Mouse (Mus musculus) forebrain, embryonic 10.5 days (tissue): ENCODE measurements at regions not wholly inside any gene's neighbourhood (a gene's known extent, or its start where the extent isn't known, plus 50 kb on each side); places are given as distances from the start of the nearest gene placed in this dataset.

Source experiments
- DNase-seq: peaks from one replicate; pipeline ENCODE4 v3.0.0-alpha.2; 2017; ENCODE audit warnings: low spot score; ENCODE audit errors: extremely low spot score
- H3K27ac ChIP-seq: fragments of 300-500 bp; sonication (generic); 2 replicates; pipeline ENCODE4 v1.5.1; 2016; ENCODE audit warnings: mild to moderate bottlenecking
- H3K27me3 ChIP-seq: fragments of 300-500 bp; sonication (generic); 2 replicates; pipeline ENCODE4 v1.6.1; 2016; ENCODE audit warnings: mild to moderate bottlenecking; ENCODE audit not compliant: poor library complexity, severe bottlenecking
- H3K36me3 ChIP-seq: fragments of 300-500 bp; sonication (generic); replicated peaks from 2 replicates; pipeline ENCODE4 v1.6.1; 2016; ENCODE audit warnings: mild to moderate bottlenecking, moderate library complexity
- H3K4me1 ChIP-seq: fragments of 300-500 bp; sonication (generic); 2 replicates; pipeline ENCODE4 v1.6.1; 2016
- H3K4me3 ChIP-seq: fragments of 300-500 bp; sonication (generic); 2 replicates; pipeline ENCODE4 v1.5.1; 2016; ENCODE audit warnings: mild to moderate bottlenecking, moderate library complexity
- H3K9me3 ChIP-seq: fragments of 300-500 bp; sonication (generic); 2 replicates; pipeline ENCODE4 v1.6.1; 2016; ENCODE audit warnings: mild to moderate bottlenecking, moderate library complexity
- WGBS: fragments of 180-500 bp; shearing (Covaris S2); methylation state at CpG from one replicate; pipeline ENCODE4 v1.1.7; 2016; 5-methylcytosine and 5-hydroxymethylcytosine counted together

DNA sequence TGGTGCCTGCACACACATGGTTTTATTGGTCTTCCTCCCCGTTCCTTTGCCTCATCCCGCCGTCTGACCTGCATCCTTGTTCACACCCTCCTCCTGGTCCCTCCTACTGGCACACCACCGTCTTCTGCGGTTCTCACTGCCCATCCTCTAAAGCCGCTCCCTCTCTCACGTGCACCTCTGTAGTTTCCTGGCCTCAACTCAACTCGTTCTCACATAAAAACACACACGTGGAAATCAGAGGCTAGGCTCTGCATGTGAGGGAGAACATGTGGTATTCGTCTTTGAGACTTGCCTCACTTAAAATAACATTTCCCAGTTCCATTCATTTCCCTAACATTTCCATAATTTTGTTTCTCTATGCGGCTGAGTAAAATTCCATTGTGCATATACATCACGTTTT lies 69.5 kb downstream of the Aldh8a1 start:
- Histone ChIP-seq H3K27ac (no peak overlapping the region), H3K27me3 (no peaks in the 10 kb centered on the region), H3K36me3 (no peaks in the 10 kb centered on the region), H3K9me3 (no peaks in the 10 kb centered on the region), H3K4me3 (no peak overlapping the region), H3K4me1 (peaks cover 11% of the 10 kb centered on the region)
- WGBS, result 83% methylated on average over 12 of the region's 12 CpGs
- no peak for DNase-seq

- Histone ChIP-seq H3K27ac (no peak overlapping the region), H3K27me3 (no peaks in the 10 kb centered on the region), H3K4me3 (no peak overlapping the region), H3K36me3 (no peaks in the 10 kb centered on the region), H3K9me3 (no peaks in the 10 kb centered on the region), H3K4me1 (peaks cover 10% of the 10 kb centered on the region)
- DNase-seq, result no peak
- WGBS, result 87% methylated on average over 3 of the region's 3 CpGs
These were observed 71.0 kb downstream of the Aldh8a1 start for GRCm38 (mm10) chr10:21448132-21448531.

GRCm38 (mm10) chr10:21448942-21449341 lies 71.9 kb downstream of the Aldh8a1 start:
- WGBS, result 87% methylated on average over 5 of the region's 5 CpGs
- Histone ChIP-seq H3K27me3 (0 out of 2 replicates have a peak, but pooled peaks cover 3% of the 10 kb centered on the region), H3K4me3 (no peak overlapping the region), H3K27ac (no peak overlapping the region), H3K9me3 (no peaks in the 10 kb centered on the region), H3K36me3 (no peaks in the 10 kb centered on the region), H3K4me1 (peaks cover 2% of the 10 kb centered on the region)
- DNase-seq, result no peak

- no peak for DNase-seq
- 0 out of 2 replicates have a peak, but pooled peaks cover 6% of the 10 kb centered on the region for H3K27me3 ChIP-seq
These were observed 75.5 kb downstream of the Aldh8a1 start for GRCm38 (mm10) chr10:21452611-21453010.

DNA sequence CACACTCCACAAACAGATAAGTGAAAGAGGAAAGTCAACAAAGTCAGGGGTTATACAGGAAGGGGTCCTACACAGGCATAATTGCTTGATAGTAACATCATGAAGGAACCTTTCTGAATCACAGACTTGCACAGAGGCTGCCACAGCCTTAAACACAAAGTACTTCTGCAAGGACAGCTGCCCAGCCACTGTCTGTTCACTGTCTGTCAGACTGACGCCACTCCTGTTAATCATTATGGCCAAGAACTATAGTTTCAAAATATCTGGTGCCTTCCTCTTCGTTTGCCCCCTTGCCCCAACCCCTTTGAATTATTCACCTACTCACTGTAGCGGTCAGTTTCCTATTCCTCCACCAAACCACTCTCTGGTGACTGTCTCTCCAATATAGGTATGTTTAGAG lies 76.4 kb downstream of the Aldh8a1 start:
- Histone ChIP-seq H3K27ac (no peak overlapping the region), H3K9me3 (no peaks in the 10 kb centered on the region), H3K4me1 (peaks cover 28% of the 10 kb centered on the region), H3K36me3 (no peaks in the 10 kb centered on the region), H3K27me3 (0 out of 2 replicates have a peak, but pooled peaks cover 6% of the 10 kb centered on the region), H3K4me3 (no peak overlapping the region)
- DNase-seq, result no peak
- WGBS, result 90% methylated on average over 3 of the region's 3 CpGs

More at GRCm38 (mm10) chr10:21452611-21453010, 75.5 kb downstream of the Aldh8a1 start:
- Histone ChIP-seq H3K9me3 (no peaks in the 10 kb centered on the region), H3K36me3 (no peaks in the 10 kb centered on the region), H3K27ac (no peak overlapping the region), H3K4me3 (no peak overlapping the region), H3K4me1 (peaks cover 28% of the 10 kb centered on the region)
- 96% methylated on average over 2 of the region's 2 CpGs for WGBS

DNA sequence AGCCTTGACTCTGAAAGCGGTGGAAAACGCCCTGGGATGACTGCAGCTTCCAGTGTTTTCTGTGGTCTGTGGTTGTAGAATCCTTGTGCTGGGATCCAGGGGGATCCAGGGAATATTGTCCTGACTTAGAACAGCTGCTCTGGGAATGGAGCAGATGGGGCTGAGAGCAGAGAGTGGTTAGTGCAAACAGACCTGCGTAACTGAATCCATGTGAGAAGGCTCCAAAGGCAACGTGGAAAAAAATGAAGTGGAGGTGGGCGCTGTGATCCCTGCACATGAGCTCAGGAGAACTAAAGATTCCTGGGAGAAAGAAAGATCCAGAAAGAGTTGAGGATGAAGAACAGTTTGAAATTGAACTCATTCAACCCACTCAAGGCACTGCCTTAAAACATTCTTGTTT lies 77.1 kb downstream of the Aldh8a1 start:
- 92% methylated on average over 5 of the region's 5 CpGs for WGBS

GRCm38 (mm10) chr10:21454757-21455156 lies 77.7 kb downstream of the Aldh8a1 start:
- H3K36me3 ChIP-seq, result no peaks in the 10 kb centered on the region
- no peak overlapping the region for H3K27ac ChIP-seq
- peaks cover 28% of the 10 kb centered on the region for H3K4me1 ChIP-seq
- 89% methylated on average over 16 of the region's 16 CpGs for WGBS
- DNase-seq, result no peak
- no peaks in the 10 kb centered on the region for H3K9me3 ChIP-seq
- H3K27me3 ChIP-seq, result 0 out of 2 replicates have a peak, but pooled peaks cover 6% of the 10 kb centered on the region
- H3K4me3 ChIP-seq, result no peak overlapping the region

More for the DNA sequence above, 77.1 kb downstream of the Aldh8a1 start:
- Histone ChIP-seq H3K4me1 (peaks cover 28% of the 10 kb centered on the region), H3K9me3 (no peaks in the 10 kb centered on the region), H3K4me3 (no peak overlapping the region), H3K36me3 (no peaks in the 10 kb centered on the region), H3K27me3 (0 out of 2 replicates have a peak, but pooled peaks cover 6% of the 10 kb centered on the region), H3K27ac (no peak overlapping the region)
- no peak for DNase-seq

DNA sequence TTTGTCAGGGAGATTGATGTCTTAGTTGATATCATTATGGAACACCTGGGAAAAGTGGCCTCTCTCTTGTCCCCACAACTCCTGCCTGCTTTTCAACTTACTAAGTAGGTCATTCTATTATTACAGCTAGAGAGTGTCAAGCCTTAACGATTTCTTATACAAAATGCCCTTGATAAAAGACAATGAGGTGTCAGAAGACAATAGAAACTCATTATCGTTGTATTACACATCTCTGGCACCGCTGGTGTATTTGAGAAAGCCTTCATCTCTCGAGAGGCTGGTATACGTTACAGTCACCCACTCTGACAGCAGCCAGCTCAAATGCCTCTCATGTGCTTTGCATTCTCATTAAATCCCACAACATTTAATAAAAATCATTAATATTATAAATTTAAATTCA lies 78.8 kb downstream of the Aldh8a1 start:
- 39% methylated on average over 5 of the region's 5 CpGs for WGBS
- DNase-seq, result no peak
- Histone ChIP-seq H3K4me1 (peaks cover 28% of the 10 kb centered on the region), H3K36me3 (no peaks in the 10 kb centered on the region), H3K4me3 (no peak overlapping the region), H3K27ac (no peak overlapping the region), H3K9me3 (no peaks in the 10 kb centered on the region), H3K27me3 (0 out of 2 replicates have a peak, but pooled peaks cover 6% of the 10 kb centered on the region)

- Histone ChIP-seq H3K9me3 (no peaks in the 10 kb centered on the region), H3K36me3 (no peaks in the 10 kb centered on the region), H3K4me1 (peaks cover 28% of the 10 kb centered on the region), H3K27me3 (0 out of 2 replicates have a peak, but pooled peaks cover 6% of the 10 kb centered on the region), H3K4me3 (no peak overlapping the region), H3K27ac (no peak overlapping the region)
- 57% methylated on average over 3 of the region's 3 CpGs for WGBS
- DNase-seq, result no peak
These were observed 79.3 kb downstream of the Aldh8a1 start for GRCm38 (mm10) chr10:21456359-21456758.

DNA sequence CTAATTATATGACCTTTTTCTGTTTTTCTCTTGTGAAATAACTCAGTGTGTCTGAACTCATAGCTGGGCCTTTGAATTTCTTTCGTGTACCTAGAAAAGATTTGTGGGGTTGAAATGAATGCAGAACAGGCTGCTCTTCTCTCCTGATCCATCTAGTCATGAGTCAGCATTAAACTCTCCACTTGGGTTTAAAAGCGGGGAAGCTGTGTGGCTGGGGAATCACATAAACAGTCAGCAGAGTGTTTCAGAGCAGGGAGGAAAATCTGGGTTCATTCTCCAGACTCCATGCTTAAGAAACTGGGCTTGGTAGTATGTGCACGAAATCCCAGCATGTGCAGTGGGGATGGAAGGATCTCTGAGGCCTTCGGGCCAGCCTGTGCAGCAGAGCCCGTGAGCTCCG lies 79.9 kb downstream of the Aldh8a1 start:
- 0 out of 2 replicates have a peak, but pooled peaks cover 6% of the 10 kb centered on the region for H3K27me3 ChIP-seq
- DNase-seq, result no peak
- 0 out of 2 replicates have a peak overlapping the region, but pooled peaks have one; percentile 35 for H3K27ac ChIP-seq
- WGBS, result 61% methylated on average over 6 of the region's 6 CpGs
- no peak overlapping the region for H3K4me3 ChIP-seq
- H3K36me3 ChIP-seq, result no peaks in the 10 kb centered on the region
- H3K4me1 ChIP-seq, result peaks cover 28% of the 10 kb centered on the region
- H3K9me3 ChIP-seq, result no peaks in the 10 kb centered on the region

DNA sequence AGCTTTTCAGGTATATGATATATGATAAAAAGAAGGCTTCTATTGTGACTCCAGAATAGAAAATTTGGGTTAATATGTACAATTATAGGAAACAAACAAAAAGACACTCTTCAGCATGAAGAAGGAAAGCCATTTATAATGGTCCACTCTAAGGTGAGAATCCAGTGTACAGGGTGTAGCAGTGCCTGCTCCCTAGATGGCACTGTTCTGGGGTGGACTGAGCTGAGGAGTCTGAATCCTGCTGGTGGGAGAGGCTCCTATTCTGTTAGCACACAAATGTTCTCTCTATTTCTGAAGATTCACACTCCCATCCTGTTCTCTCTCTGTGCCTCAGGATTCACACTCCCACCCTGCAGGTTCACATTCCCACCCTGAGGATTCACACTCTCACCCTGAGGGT lies 81.5 kb downstream of the Aldh8a1 start:
- no peak for DNase-seq
- peaks cover 33% of the 10 kb centered on the region for H3K4me1 ChIP-seq
- H3K27ac ChIP-seq, result no peak overlapping the region
- peaks cover 18% of the 10 kb centered on the region for H3K27me3 ChIP-seq
- no peaks in the 10 kb centered on the region for H3K36me3 ChIP-seq
- H3K9me3 ChIP-seq, result no peaks in the 10 kb centered on the region
- no peak overlapping the region for H3K4me3 ChIP-seq

DNA sequence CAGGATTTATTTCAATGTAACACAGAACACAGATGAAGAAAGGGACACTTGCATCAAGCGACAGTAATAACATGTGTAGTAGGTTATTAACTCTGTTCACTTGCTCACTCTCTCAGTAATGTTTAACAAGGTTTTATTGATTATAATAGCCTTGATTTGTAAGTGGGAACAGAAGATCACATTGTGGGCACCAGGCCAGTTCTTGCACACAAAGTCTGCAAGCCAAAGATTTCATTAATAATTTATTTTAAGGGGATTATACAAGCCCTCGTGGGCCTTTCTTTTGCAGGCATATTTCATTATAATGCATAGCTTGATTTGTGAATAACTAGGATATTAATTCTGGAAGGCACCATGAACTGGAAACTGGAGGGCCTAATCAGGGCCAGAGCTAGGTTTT lies 83.0 kb downstream of the Aldh8a1 start:
- H3K36me3 ChIP-seq, result no peaks in the 10 kb centered on the region
- 84% methylated on average over 2 of the region's 2 CpGs for WGBS
- peaks cover 29% of the 10 kb centered on the region for H3K4me1 ChIP-seq

DNA sequence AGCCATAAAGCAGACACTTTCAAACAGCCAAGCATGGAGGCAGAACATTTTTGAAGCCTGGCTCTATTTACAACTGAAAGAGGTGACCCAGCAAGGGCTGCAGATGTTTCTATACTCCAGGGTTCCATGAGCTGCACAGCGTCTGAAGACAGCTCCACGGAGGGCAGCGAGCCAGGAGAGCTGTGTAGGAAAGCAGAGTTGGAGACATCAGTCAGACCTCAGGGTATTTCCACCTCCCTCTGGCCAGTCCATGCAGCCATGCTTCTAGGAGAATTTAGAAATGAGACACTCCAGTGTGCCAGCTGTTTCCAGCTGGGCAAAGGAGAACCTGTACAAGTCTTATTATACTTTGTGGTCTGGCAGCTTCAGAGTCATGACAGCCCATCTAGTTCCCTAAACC lies 85.8 kb downstream of the Aldh8a1 start:
- 74% methylated on average over 3 of the region's 3 CpGs for WGBS
- no peak overlapping the region for H3K27ac ChIP-seq

More for the DNA sequence above, 83.0 kb downstream of the Aldh8a1 start:
- Histone ChIP-seq H3K27ac (no peak overlapping the region), H3K27me3 (peaks cover 26% of the 10 kb centered on the region), H3K4me3 (no peak overlapping the region), H3K9me3 (no peaks in the 10 kb centered on the region)
- no peak for DNase-seq

GRCm38 (mm10) chr10:21465362-21465761 lies 88.3 kb downstream of the Aldh8a1 start:
- Histone ChIP-seq H3K27ac (no peak overlapping the region), H3K36me3 (no peaks in the 10 kb centered on the region), H3K9me3 (no peaks in the 10 kb centered on the region), H3K4me1 (peaks cover 40% of the 10 kb centered on the region), H3K27me3 (peaks cover 63% of the 10 kb centered on the region), H3K4me3 (no peak overlapping the region; the same call in 1 of the 2 replicates)
- peak; percentile 81 for DNase-seq
- 2% methylated on average over 15 of the region's 15 CpGs for WGBS

More for the DNA sequence above, 85.8 kb downstream of the Aldh8a1 start:
- H3K36me3 ChIP-seq, result no peaks in the 10 kb centered on the region
- H3K27me3 ChIP-seq, result peaks cover 40% of the 10 kb centered on the region
- no peak overlapping the region for H3K4me3 ChIP-seq
- no peaks in the 10 kb centered on the region for H3K9me3 ChIP-seq
- H3K4me1 ChIP-seq, result peaks cover 30% of the 10 kb centered on the region
- DNase-seq, result no peak
